Mouse (Mus musculus) mammary gland, adult 2 months (tissue): ENCODE measurements around the gene Hnrnpr. TPM values are rescaled to one million over a fixed set of nuclear protein-coding genes. Genes with fewer than 3 reads are reported as not detected.

Source experiments
- polyA plus RNA-seq: library from polyadenylated mRNA; depleted of rRNA; stranded (reverse); fragments of >200 nt; gene quantifications from 2 replicates; pipeline ENCODE4 v1.2.3, GENCODE M21; 2012; ENCODE audit warnings: low replicate concordance; rRNA removed

Hnrnpr gene
- 5.4 and 8.9 TPM in 2 replicates for polyA plus RNA-seq

GRCm38 (mm10) chr4:136310229-136311041, at the start of gene Hnrnpr:
Gene Hnrnpr, plus strand, starts transcription at chr4:136310942.

DNA sequence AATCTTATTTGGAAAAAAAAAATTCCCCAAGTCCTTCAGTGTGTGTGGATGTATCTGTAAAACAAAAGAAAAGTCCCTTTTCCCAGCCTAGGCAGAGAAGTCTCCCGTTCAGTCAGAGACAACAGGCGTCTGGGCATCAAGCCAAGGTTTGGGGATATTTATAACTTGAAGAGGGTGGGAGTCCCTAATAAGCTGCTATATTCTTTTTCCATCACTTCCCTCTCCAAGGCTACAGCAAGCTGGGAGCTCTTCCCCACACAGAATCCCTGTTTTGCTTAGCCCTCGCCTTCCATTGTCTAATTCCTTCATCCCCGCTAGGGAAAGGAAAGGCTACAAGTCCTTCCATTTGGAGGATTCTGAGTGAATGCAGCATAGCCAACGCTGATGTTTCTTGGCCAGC, 26.3 kb upstream of the Hnrnpr start, which contains the start of gene Zfp46:
Zfp46 (plus strand) TSS at position 229 of the 400 bp plus-strand sequence.

Other genes with a start within 250 kb of the Hnrnpr start
- 283 and 490 TPM in 2 replicates for gene Id3, start 167.4 kb upstream of the Hnrnpr start, polyA plus RNA-seq
- 5.0 and 8.3 TPM in 2 replicates for gene E2f2, start 138.5 kb upstream of the Hnrnpr start, polyA plus RNA-seq
- gene Asap3, start 104.6 kb upstream of the Hnrnpr start, polyA plus RNA-seq: 12.7 and 13.6 TPM in 2 replicates
- gene Tcea3, start 63.2 kb upstream of the Hnrnpr start, polyA plus RNA-seq: 1.9 and 17.1 TPM in 2 replicates
- 18.6 and 18.9 TPM in 2 replicates for gene Zfp46, start 26.3 kb upstream of the Hnrnpr start, polyA plus RNA-seq
- 1.2 and 1.7 TPM in 2 replicates for gene Htr1d, start 112.6 kb downstream of the Hnrnpr start, polyA plus RNA-seq
- gene 6030445D17Rik, start 151.3 kb downstream of the Hnrnpr start, polyA plus RNA-seq: 0.37 and 0.70 TPM in 2 replicates
- gene Luzp1, start 158.8 kb downstream of the Hnrnpr start, polyA plus RNA-seq: 7.8 and 18.5 TPM in 2 replicates